Mouse (Mus musculus) WW6 (cell line): ENCODE measurements around the gene Hoxc13.

ENCODE experiments used
- DNase-seq: peaks from one replicate; pipeline ENCODE4 v3.0.0-alpha.2; 2013; ENCODE audit warnings: low read depth, low spot score

Gene Hoxc13

GRCm38 (mm10) chr15:102936279-102936972 lies 15.5 kb downstream of the Hoxc13 start, which contains the start of gene Hoxc12:
Hoxc12 (plus strand) TSS chr15:102936757.
- no peak for DNase-seq

GRCm38 (mm10) chr15:102937036-102937666 lies 16.2 kb downstream of the Hoxc13 start:
- no peak for DNase-seq

- DNase-seq: no peak
Measured at GRCm38 (mm10) chr15:102939256-102940155, 18.6 kb downstream of the Hoxc13 start.

- no peak for DNase-seq
Measured at GRCm38 (mm10) chr15:102942739-102943467, 22.0 kb downstream of the Hoxc13 start.

GRCm38 (mm10) chr15:102943468-102943813 lies 22.5 kb downstream of the Hoxc13 start:
- no peak for DNase-seq

- DNase-seq: no peak
Measured at GRCm38 (mm10) chr15:102945185-102946077, 24.5 kb downstream of the Hoxc13 start.

GRCm38 (mm10) chr15:102947276-102947675 lies 26.4 kb downstream of the Hoxc13 start:
- DNase-seq: no peak

- no peak for DNase-seq
Measured at GRCm38 (mm10) chr15:102948842-102949241, 27.9 kb downstream of the Hoxc13 start.

GRCm38 (mm10) chr15:102949696-102950095 lies 28.8 kb downstream of the Hoxc13 start:
- DNase-seq: no peak

GRCm38 (mm10) chr15:102950877-102951276 lies 30.0 kb downstream of the Hoxc13 start:
- DNase-seq: no peak

- no peak for DNase-seq
Measured at GRCm38 (mm10) chr15:102953561-102953960, 32.7 kb downstream of the Hoxc13 start.

GRCm38 (mm10) chr15:102954192-102955006 lies 33.5 kb downstream of the Hoxc13 start, which contains the start of gene Hoxc11:
Hoxc11 (plus strand) TSS chr15:102954427.
- no peak for DNase-seq

- DNase-seq: no peak
Measured at GRCm38 (mm10) chr15:102955007-102955382, 34.1 kb downstream of the Hoxc13 start.

GRCm38 (mm10) chr15:102955833-102956640 lies 35.1 kb downstream of the Hoxc13 start:
- no peak for DNase-seq

- DNase-seq: no peak
Measured at GRCm38 (mm10) chr15:102956906-102957305, 36.0 kb downstream of the Hoxc13 start.

GRCm38 (mm10) chr15:102959663-102960191 lies 38.8 kb downstream of the Hoxc13 start:
- no peak for DNase-seq

- DNase-seq: no peak
Measured at GRCm38 (mm10) chr15:102961728-102962127, 40.8 kb downstream of the Hoxc13 start.

GRCm38 (mm10) chr15:102962492-102962891 lies 41.6 kb downstream of the Hoxc13 start:
- no peak for DNase-seq

- no peak for DNase-seq
Measured at GRCm38 (mm10) chr15:102963259-102963658, 42.4 kb downstream of the Hoxc13 start.
